Mouse (Mus musculus) liver, embryonic 14.5 days (tissue): ENCODE data around the gene Bcr.

Experiments used
- CTCF ChIP-seq: IDR thresholded peaks from 2 replicates; pipeline ENCODE4 v1.5.1; 2016; ENCODE audit warnings: antibody characterized with exemption, low read depth, control low read depth
- EP300 ChIP-seq: IDR thresholded peaks from 2 replicates; pipeline ENCODE4 v1.6.1; 2016; ENCODE audit warnings: antibody characterized with exemption, low read depth

DNA sequence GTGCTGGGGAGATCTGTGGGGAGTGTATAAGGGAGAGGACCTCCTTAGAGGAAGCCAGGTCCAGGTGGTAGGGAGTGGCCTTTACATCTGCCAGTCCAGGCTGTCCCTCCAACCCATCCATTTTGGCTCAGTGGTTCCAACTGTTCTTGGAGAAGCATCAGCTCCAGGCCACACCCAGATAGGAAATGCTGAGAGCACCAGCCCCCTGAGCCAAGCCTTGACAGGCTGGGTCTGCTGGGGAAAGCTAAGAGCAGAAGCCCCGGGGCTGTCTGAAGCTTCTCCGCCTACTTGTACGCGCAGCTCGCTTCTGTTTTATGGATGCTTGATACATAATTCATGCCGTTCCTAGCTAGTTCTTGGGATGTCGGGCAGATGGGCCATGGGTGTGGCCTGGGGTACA is 39.9 kb downstream of the Bcr start:
- TF ChIP-seq CTCF (no peak), EP300 (no peak)
